Mouse (Mus musculus): ENCODE measurements around the gene Gm20388. TPM values are rescaled to one million over a fixed set of nuclear protein-coding genes. Genes with fewer than 3 reads are reported as not detected.

The Gm20388 gene
- polyA plus RNA-seq, 1 experiment from 2014 or later, result not detected

- no peaks in the 10 kb centered on the region for H3K27me3 ChIP-seq
- no peaks in the 10 kb centered on the region for H3K9me3 ChIP-seq
- H3K9ac ChIP-seq (replicated peaks), result no peak overlapping the region
- H3K4me2 ChIP-seq (replicated peaks), result no peak overlapping the region
- no peak overlapping the region for H3K27ac ChIP-seq (replicated peaks)
- ATAC-seq (replicated peaks), result no peak
- no peaks in the 10 kb centered on the region for H3K36me3 ChIP-seq
- 0 out of 2 replicates have a peak, but pooled peaks cover 2% of the 10 kb centered on the region for H3K4me1 ChIP-seq
- 90% methylated on average over 27 of the region's 27 CpGs for WGBS
- H3K4me3 ChIP-seq, result no peak overlapping the region
These were observed 3430.7 kb downstream of the Gm20388 start for GRCm38 (mm10) chr8:123341040-123342015.

- H3K4me1 ChIP-seq, result 0 out of 2 replicates have a peak, but pooled peaks cover 2% of the 10 kb centered on the region
- 81% methylated on average over 8 of the region's 8 CpGs for WGBS
- no peaks in the 10 kb centered on the region for H3K9me3 ChIP-seq
- no peak overlapping the region for H3K27ac ChIP-seq (replicated peaks)
- no peaks in the 10 kb centered on the region for H3K27me3 ChIP-seq
- H3K9ac ChIP-seq (replicated peaks), result no peak overlapping the region
- no peaks in the 10 kb centered on the region for H3K36me3 ChIP-seq
- no peak overlapping the region for H3K4me3 ChIP-seq
- no peak overlapping the region for H3K4me2 ChIP-seq (replicated peaks)
- ATAC-seq (replicated peaks), result no peak
These were observed 3431.6 kb downstream of the Gm20388 start for GRCm38 (mm10) chr8:123342253-123342652.

- Histone ChIP-seq H3K36me3 (no peaks in the 10 kb centered on the region), H3K4me2 (replicated peaks) (no peak overlapping the region), H3K27me3 (no peaks in the 10 kb centered on the region), H3K4me1 (0 out of 2 replicates have a peak, but pooled peaks cover 2% of the 10 kb centered on the region), H3K9ac (replicated peaks) (no peak overlapping the region), H3K9me3 (no peaks in the 10 kb centered on the region), H3K4me3 (no peak overlapping the region), H3K27ac (replicated peaks) (no peak overlapping the region)
- ATAC-seq (replicated peaks), result no peak
- 89% methylated on average over 7 of the region's 7 CpGs for WGBS
These were observed 3432.3 kb downstream of the Gm20388 start for GRCm38 (mm10) chr8:123342911-123343310.

GRCm38 (mm10) chr8:123343422-123343821, 3432.8 kb downstream of the Gm20388 start:
- Histone ChIP-seq H3K9ac (replicated peaks) (no peak overlapping the region), H3K36me3 (no peaks in the 10 kb centered on the region), H3K4me2 (replicated peaks) (no peak overlapping the region), H3K4me3 (no peak overlapping the region), H3K9me3 (no peaks in the 10 kb centered on the region), H3K4me1 (0 out of 2 replicates have a peak, but pooled peaks cover 2% of the 10 kb centered on the region), H3K27me3 (no peaks in the 10 kb centered on the region), H3K27ac (replicated peaks) (no peak overlapping the region)
- ATAC-seq (replicated peaks), result no peak
- 92% methylated on average over 12 of the region's 12 CpGs for WGBS

- H3K4me1 ChIP-seq, result 0 out of 2 replicates have a peak, but pooled peaks cover 2% of the 10 kb centered on the region
- H3K27ac ChIP-seq (replicated peaks), result no peak overlapping the region
- no peak overlapping the region for H3K4me3 ChIP-seq
- no peaks in the 10 kb centered on the region for H3K27me3 ChIP-seq
- no peaks in the 10 kb centered on the region for H3K36me3 ChIP-seq
- no peak for ATAC-seq (replicated peaks)
- no peak overlapping the region for H3K9ac ChIP-seq (replicated peaks)
- no peaks in the 10 kb centered on the region for H3K9me3 ChIP-seq
- H3K4me2 ChIP-seq (replicated peaks), result no peak overlapping the region
- WGBS, result 90% methylated on average over 8 of the region's 8 CpGs
These were observed 3434.5 kb downstream of the Gm20388 start for GRCm38 (mm10) chr8:123345135-123345534.

- WGBS, result 85% methylated on average over 6 of the region's 6 CpGs
- Histone ChIP-seq H3K4me1 (0 out of 2 replicates have a peak, but pooled peaks cover 2% of the 10 kb centered on the region), H3K27me3 (no peaks in the 10 kb centered on the region), H3K4me3 (no peak overlapping the region), H3K9ac (replicated peaks) (no peak overlapping the region), H3K4me2 (replicated peaks) (no peak overlapping the region), H3K36me3 (no peaks in the 10 kb centered on the region), H3K9me3 (no peaks in the 10 kb centered on the region), H3K27ac (replicated peaks) (no peak overlapping the region)
- ATAC-seq (replicated peaks), result no peak
These were observed 3435.2 kb downstream of the Gm20388 start for GRCm38 (mm10) chr8:123345856-123346255.

GRCm38 (mm10) chr8:123347293-123347692, 3436.7 kb downstream of the Gm20388 start:
- H3K9ac ChIP-seq (replicated peaks), result no peak overlapping the region
- H3K4me1 ChIP-seq, result 0 out of 2 replicates have a peak, but pooled peaks cover 2% of the 10 kb centered on the region
- H3K27ac ChIP-seq (replicated peaks), result no peak overlapping the region
- ATAC-seq (replicated peaks), result no peak
- WGBS, result 75% methylated on average over 2 of the region's 2 CpGs
- H3K36me3 ChIP-seq, result no peaks in the 10 kb centered on the region
- no peak overlapping the region for H3K4me2 ChIP-seq (replicated peaks)
- no peaks in the 10 kb centered on the region for H3K27me3 ChIP-seq
- no peak overlapping the region for H3K4me3 ChIP-seq
- H3K9me3 ChIP-seq, result no peaks in the 10 kb centered on the region

- H3K9ac ChIP-seq (replicated peaks), result no peak overlapping the region
- 44% methylated on average over 9 of the region's 9 CpGs for WGBS
- H3K4me3 ChIP-seq, result no peak overlapping the region
- H3K9me3 ChIP-seq, result no peaks in the 10 kb centered on the region
- H3K27me3 ChIP-seq, result no peaks in the 10 kb centered on the region
- no peaks in the 10 kb centered on the region for H3K36me3 ChIP-seq
- ATAC-seq (replicated peaks), result no peak
- H3K27ac ChIP-seq (replicated peaks), result no peak overlapping the region
- H3K4me1 ChIP-seq, result 0 out of 2 replicates have a peak, but pooled peaks cover 2% of the 10 kb centered on the region
- no peak overlapping the region for H3K4me2 ChIP-seq (replicated peaks)
These were observed 3437.7 kb downstream of the Gm20388 start for GRCm38 (mm10) chr8:123348237-123348843.

- Histone ChIP-seq H3K36me3 (no peaks in the 10 kb centered on the region), H3K27ac (replicated peaks) (no peak overlapping the region), H3K27me3 (no peaks in the 10 kb centered on the region), H3K4me2 (replicated peaks) (no peak overlapping the region), H3K9me3 (no peaks in the 10 kb centered on the region), H3K9ac (replicated peaks) (no peak overlapping the region), H3K4me3 (no peak overlapping the region), H3K4me1 (no peaks in the 10 kb centered on the region)
- ATAC-seq (replicated peaks), result no peak
- WGBS, result 94% methylated on average over 4 of the region's 4 CpGs
These were observed 3438.4 kb downstream of the Gm20388 start for GRCm38 (mm10) chr8:123349073-123349472.

GRCm38 (mm10) chr8:123352118-123352517, 3441.5 kb downstream of the Gm20388 start:
- Histone ChIP-seq H3K4me2 (replicated peaks) (no peak overlapping the region), H3K36me3 (peaks cover 3% of the 10 kb centered on the region), H3K4me1 (no peaks in the 10 kb centered on the region), H3K9me3 (no peaks in the 10 kb centered on the region), H3K4me3 (no peak overlapping the region), H3K9ac (replicated peaks) (no peak overlapping the region), H3K27ac (replicated peaks) (no peak overlapping the region), H3K27me3 (no peaks in the 10 kb centered on the region)
- ATAC-seq (replicated peaks), result no peak
- 87% methylated on average over 12 of the region's 12 CpGs for WGBS

- Histone ChIP-seq H3K36me3 (peaks cover 10% of the 10 kb centered on the region), H3K9me3 (no peaks in the 10 kb centered on the region), H3K27ac (replicated peaks) (no peak overlapping the region), H3K9ac (replicated peaks) (no peak overlapping the region), H3K4me1 (no peaks in the 10 kb centered on the region), H3K4me2 (replicated peaks) (no peak overlapping the region), H3K27me3 (no peaks in the 10 kb centered on the region), H3K4me3 (no peak overlapping the region)
- WGBS, result 50% methylated on average over 13 of the region's 13 CpGs
- no peak for ATAC-seq (replicated peaks)
These were observed 3442.1 kb downstream of the Gm20388 start for GRCm38 (mm10) chr8:123352786-123353185.

- Histone ChIP-seq H3K9ac (replicated peaks) (no peak overlapping the region), H3K36me3 (peaks cover 14% of the 10 kb centered on the region), H3K4me2 (replicated peaks) (no peak overlapping the region), H3K27ac (replicated peaks) (no peak overlapping the region), H3K4me3 (no peak overlapping the region), H3K27me3 (no peaks in the 10 kb centered on the region), H3K4me1 (no peaks in the 10 kb centered on the region), H3K9me3 (no peaks in the 10 kb centered on the region)
- 52% methylated on average over 11 of the region's 11 CpGs for WGBS
- ATAC-seq (replicated peaks), result no peak
These were observed 3442.6 kb downstream of the Gm20388 start for GRCm38 (mm10) chr8:123353216-123353615.

All from forebrain, embryonic 15.5 days (tissue).